Mouse (Mus musculus) small intestine, adult 2 months (tissue): ENCODE results near the gene Hspa2. TPM values are rescaled to one million over a fixed set of nuclear protein-coding genes. Genes with fewer than 3 reads are reported as not detected.

ENCODE experiments used
- H3K27ac ChIP-seq: fragments of 200-500 bp; 2 replicates; pipeline ENCODE4 v1.5.1; 2012; ENCODE audit warnings: low read depth, low read length, control low read depth, inconsistent platforms; ENCODE audit not compliant: insufficient read depth
- H3K27me3 ChIP-seq: fragments of 200-500 bp; 2 replicates; pipeline ENCODE4 v1.6.1; 2012; ENCODE audit warnings: mild to moderate bottlenecking, moderate library complexity, low read length, inconsistent platforms; ENCODE audit not compliant: control insufficient read depth, insufficient read depth
- H3K36me3 ChIP-seq: fragments of 200-500 bp; 2 replicates; pipeline ENCODE4 v1.6.1; 2012; ENCODE audit warnings: mild to moderate bottlenecking, low read length, control low read depth, inconsistent platforms; ENCODE audit not compliant: control insufficient read depth, insufficient read depth
- H3K4me1 ChIP-seq: fragments of 200-500 bp; 2 replicates; pipeline ENCODE4 v1.6.1; 2012; ENCODE audit warnings: low read length, inconsistent platforms, mixed read lengths; ENCODE audit not compliant: control insufficient read depth, insufficient read depth, insufficient read length
- H3K4me3 ChIP-seq: fragments of 200-500 bp; 2 replicates; pipeline ENCODE4 v1.5.1; 2012; ENCODE audit warnings: low read depth, mild to moderate bottlenecking, control low read depth, inconsistent platforms, low read length, moderate library complexity
- CTCF ChIP-seq: fragments of 200-500 bp; IDR thresholded peaks from 2 replicates; pipeline ENCODE4 v1.5.1; 2012; ENCODE audit warnings: low read depth, mild to moderate bottlenecking, control low read depth, inconsistent platforms, low read length, moderate library complexity, mixed read lengths; ENCODE audit not compliant: insufficient replicate concordance, insufficient read length; ENCODE audit errors: extremely low read depth
- POLR2A ChIP-seq: fragments of 200-500 bp; IDR thresholded peaks from 2 replicates; pipeline ENCODE4 v1.6.1; 2012; ENCODE audit warnings: low read depth, mild to moderate bottlenecking, control low read depth, inconsistent platforms, low read length, moderate library complexity
- WGBS: fragments of 180-500 bp; shearing (Covaris S2); methylation state at CpG from one replicate; pipeline ENCODE4 v1.1.7; 2018; 5-methylcytosine and 5-hydroxymethylcytosine counted together
- polyA plus RNA-seq: library from polyadenylated mRNA; depleted of rRNA; stranded (reverse); fragments of >200 nt; gene quantifications from 2 replicates; pipeline ENCODE4 v1.2.3, GENCODE M21; 2012

Hspa2 gene
- polyA plus RNA-seq, 1 experiment = 8.9 TPM

DNA sequence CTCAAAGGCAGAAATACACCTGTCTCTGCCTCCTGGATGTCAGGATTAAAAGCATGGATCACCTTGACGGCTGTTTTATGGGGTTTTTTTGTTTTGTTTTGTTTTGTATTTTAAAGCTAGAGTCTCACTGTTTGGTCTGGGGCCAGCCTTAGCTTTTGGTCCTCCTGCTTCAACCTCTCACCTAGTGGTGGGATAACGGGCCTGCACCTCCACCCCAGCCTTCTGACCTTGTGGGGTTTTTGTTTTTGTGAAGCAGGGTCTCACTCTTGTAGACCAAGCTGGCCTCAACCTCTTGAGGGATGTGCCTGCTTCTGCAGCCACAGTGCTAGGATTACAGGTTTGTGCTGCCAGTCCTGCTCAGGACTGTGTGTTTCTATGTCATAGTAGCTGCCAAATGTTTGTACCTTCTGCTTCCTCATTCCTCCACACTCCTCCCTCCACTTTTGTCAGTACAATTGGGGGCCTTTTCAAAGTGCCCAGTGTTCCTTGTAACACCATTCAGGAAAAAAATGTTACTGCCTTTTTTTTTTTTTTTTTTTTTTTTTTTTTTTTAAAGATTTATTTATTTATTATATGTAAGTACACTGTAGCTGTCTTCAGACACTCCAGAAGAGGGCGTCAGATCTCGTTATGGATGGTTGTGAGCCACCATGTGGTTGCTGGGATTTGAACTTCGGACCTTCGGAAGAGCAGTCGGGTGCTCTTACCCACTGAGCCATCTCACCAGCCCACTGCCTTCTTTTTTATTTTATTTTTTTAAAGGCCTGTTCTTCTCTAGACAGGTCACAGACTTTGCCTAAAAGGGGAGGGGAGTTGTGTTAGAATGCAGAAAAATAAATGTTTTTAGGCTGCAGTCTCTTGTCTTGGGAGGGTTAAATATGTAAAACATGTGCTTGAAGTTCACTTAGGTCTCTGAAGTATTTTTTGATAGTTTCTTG, 30.8 kb upstream of the Hspa2 start:
- 57% methylated on average over 6 of the region's 7 CpGs for WGBS
- no peak overlapping the region for H3K4me3 ChIP-seq
- TF ChIP-seq CTCF = no peak; the same call in 1 of the 2 replicates
- no peak for TF ChIP-seq POLR2A
- H3K4me1 ChIP-seq = peaks cover 7% of the 10 kb centered on the region; the same call in 1 of the 2 replicates
- no peaks in the 10 kb centered on the region for H3K36me3 ChIP-seq
- H3K27me3 ChIP-seq = no peaks in the 10 kb centered on the region
- no peak overlapping the region for H3K27ac ChIP-seq

DNA sequence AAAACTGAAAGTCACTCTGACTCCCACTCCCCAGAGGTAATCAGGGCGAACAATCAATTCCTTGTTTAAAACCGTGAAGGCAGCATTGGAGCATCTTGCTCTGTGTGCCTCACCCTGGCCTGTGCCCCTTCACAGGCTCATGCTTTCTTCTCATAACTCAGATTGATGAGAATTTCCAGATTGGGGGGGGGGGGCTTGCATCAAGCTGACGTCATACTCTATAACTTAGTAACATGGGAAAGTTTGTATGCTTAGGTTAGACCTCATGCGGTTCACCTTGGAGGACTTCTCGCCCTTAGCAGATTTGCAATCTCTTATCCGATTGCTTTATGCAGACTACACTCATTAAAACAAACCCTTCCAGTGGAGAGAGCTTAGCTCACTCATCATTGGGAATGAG, 30.0 kb upstream of the Hspa2 start:
- WGBS = 76% methylated on average over 6 of the region's 6 CpGs
- Histone ChIP-seq H3K4me1 (peaks cover 7% of the 10 kb centered on the region; the same call in 1 of the 2 replicates), H3K27me3 (no peaks in the 10 kb centered on the region), H3K4me3 (no peak overlapping the region), H3K27ac (no peak overlapping the region), H3K36me3 (no peaks in the 10 kb centered on the region)
- no peak for TF ChIP-seq POLR2A

DNA sequence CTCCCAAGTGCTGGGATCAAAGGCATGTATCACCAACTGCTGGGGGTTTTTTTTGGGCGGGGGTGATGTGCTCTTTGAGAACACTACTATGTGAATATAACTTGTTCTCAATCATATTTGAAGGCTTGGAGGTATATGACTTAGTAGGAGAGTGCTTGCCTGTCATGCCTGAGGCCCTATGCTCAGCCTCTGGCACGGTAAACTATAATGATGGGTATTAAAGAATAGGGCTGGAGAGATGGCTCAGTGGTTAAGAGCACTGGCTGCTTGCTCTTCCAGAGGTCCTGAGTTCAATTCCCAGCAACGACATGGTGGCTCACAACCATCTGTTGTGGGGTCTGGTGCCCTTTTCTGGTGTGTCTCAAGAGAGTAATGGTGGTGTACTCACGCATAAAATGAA, 29.1 kb upstream of the Hspa2 start:
- no peak overlapping the region for H3K4me3 ChIP-seq
- TF ChIP-seq POLR2A = no peak
- TF ChIP-seq CTCF = no peak
- peaks cover 7% of the 10 kb centered on the region; the same call in 1 of the 2 replicates for H3K4me1 ChIP-seq
- no peaks in the 10 kb centered on the region for H3K36me3 ChIP-seq
- no peak overlapping the region for H3K27ac ChIP-seq
- H3K27me3 ChIP-seq = no peaks in the 10 kb centered on the region
- WGBS = 83% methylated on average over 4 of the region's 4 CpGs

DNA sequence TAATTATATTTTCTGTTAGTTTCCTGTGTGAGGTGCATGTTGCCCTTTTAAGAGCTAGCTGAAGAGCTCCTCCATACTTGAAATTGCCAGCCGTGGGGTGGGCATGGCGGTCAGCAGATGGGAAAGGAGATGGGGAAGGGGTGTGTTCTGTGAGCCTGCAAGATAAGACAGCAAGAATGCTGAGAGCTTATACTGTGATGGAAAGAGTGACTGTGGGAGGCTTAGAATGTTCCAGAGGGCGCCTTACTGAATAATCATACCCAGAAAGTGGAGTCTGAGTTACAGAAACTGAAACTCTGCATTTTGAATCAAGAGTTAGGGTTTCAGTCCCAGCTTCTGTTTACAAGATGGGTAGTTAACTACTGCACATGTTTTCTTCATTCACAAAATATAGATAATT, 28.5 kb upstream of the Hspa2 start:
- no peak overlapping the region for H3K27ac ChIP-seq
- H3K4me3 ChIP-seq = no peak overlapping the region
- TF ChIP-seq CTCF (no peak), POLR2A (no peak)
- H3K36me3 ChIP-seq = no peaks in the 10 kb centered on the region
- 82% methylated on average over 3 of the region's 3 CpGs for WGBS
- H3K27me3 ChIP-seq = no peaks in the 10 kb centered on the region
- H3K4me1 ChIP-seq = peaks cover 7% of the 10 kb centered on the region; the same call in 1 of the 2 replicates

DNA sequence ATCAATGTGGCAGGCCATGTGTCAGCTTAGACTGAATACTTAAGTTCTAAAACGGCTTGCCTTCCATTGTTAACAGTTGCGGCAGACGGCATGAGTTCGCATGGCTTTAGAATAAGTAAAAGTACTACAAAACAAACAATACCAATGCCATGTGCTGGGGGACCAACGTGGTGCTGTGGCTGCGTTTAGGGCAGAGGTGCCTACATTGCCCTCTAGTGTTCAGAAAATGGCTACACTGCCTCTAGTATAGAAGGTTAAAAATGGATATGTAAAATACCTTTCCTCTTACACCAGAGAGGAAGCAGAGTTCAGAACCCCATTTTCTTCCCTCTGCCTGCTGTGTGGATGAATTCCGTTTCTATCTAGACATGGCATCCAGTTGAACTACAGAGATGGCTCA, 27.3 kb upstream of the Hspa2 start:
- peak; percentile 61; the same call in 1 of the 2 replicates for TF ChIP-seq CTCF
- TF ChIP-seq POLR2A = no peak
- H3K27me3 ChIP-seq = no peaks in the 10 kb centered on the region
- 36% methylated on average over 7 of the region's 7 CpGs for WGBS
- no peak overlapping the region for H3K4me3 ChIP-seq
- H3K27ac ChIP-seq = no peak overlapping the region
- H3K36me3 ChIP-seq = no peaks in the 10 kb centered on the region
- H3K4me1 ChIP-seq = peaks cover 7% of the 10 kb centered on the region; the same call in 1 of the 2 replicates

DNA sequence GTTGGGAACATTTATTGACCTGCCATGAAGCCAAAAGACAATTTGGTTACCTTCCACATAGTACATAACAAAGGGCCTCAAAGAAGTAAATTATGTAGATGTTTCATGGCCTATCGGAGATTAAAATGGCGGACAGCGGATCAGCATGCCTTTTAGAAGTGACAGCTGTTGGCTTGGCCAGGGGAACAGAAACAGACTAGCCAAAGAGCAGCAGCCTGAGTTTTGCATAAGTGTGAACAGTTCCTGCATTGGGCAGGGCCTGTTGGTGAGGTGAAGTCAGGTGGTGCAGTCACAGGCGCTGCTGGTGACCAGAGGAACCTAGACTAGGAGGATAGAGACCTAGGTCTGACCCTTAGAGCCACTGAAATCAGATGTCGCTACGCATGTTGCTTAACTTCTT, 26.9 kb upstream of the Hspa2 start:
- no peak overlapping the region for H3K27ac ChIP-seq
- no peaks in the 10 kb centered on the region for H3K27me3 ChIP-seq
- no peaks in the 10 kb centered on the region for H3K36me3 ChIP-seq
- no peak for TF ChIP-seq CTCF
- no peak for TF ChIP-seq POLR2A
- no peak overlapping the region for H3K4me3 ChIP-seq
- H3K4me1 ChIP-seq = peaks cover 7% of the 10 kb centered on the region; the same call in 1 of the 2 replicates
- WGBS = 92% methylated on average over 6 of the region's 6 CpGs

DNA sequence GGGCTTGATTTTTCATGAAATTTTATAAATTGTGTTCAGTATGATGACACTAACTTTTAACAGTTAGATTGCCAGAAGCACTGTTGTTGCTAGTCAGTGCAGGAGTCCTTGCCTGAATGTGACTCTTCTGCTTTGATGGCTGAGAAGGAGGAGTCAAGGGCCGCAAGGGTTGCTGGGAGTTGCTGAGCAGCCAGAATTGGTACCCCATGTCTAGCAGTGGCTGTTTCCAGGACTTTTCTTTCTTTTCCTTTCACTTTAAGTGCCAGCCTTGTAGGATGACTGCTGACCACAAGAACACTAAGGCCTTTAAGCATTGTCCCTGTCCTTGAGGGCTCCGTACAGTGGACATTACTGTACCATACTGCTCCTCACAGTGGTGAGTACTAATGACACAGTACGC, 26.2 kb upstream of the Hspa2 start:
- Histone ChIP-seq H3K36me3 (no peaks in the 10 kb centered on the region), H3K4me1 (peaks cover 5% of the 10 kb centered on the region; the same call in 1 of the 2 replicates), H3K27me3 (no peaks in the 10 kb centered on the region), H3K4me3 (no peak overlapping the region), H3K27ac (no peak overlapping the region)
- 84% methylated on average over 3 of the region's 3 CpGs for WGBS
- TF ChIP-seq CTCF = no peak
- no peak for TF ChIP-seq POLR2A
